Mouse (Mus musculus): Measurements from ENCODE around the gene Rnf222.

- TF ChIP-seq CTCF (IDR thresholded peaks at IDR 0.05; ENCODE audit: borderline replicate concordance, extremely low read depth, insufficient read depth, insufficient read length) (no peak), POLR2A (IDR thresholded peaks at IDR 0.05; ENCODE audit: borderline replicate concordance, extremely low read depth, insufficient read depth, insufficient read length, poor library complexity, severe bottlenecking) (no peak)
Measured at GRCm38 (mm10) chr11:68933885-68934507, 45.6 kb downstream of the Rnf222 start.
